Mouse (Mus musculus) liver, embryonic 16.5 days (tissue): ENCODE results near the gene Olfr504. TPM values are rescaled to one million over a fixed set of nuclear protein-coding genes. Genes with fewer than 3 reads are reported as not detected.
"Not testable (repeated sequence)": the region's sequence is repeated elsewhere in the genome, so short reads cannot be mapped to it uniquely, and the experiment has no call there.

ENCODE experiments used
- ATAC-seq: fragments of 200-750 bp; cut with Nextera tagmentation; 2 replicates; pipeline ENCODE4 v1.8.0; 2017; ENCODE audit warnings: low read depth, mild to moderate bottlenecking, moderate number of reproducible peaks, moderate library complexity
- H3K27ac ChIP-seq: fragments of 300-500 bp; sonication (generic); 2 replicates; pipeline ENCODE4 v1.5.1; 2014; ENCODE audit warnings: mild to moderate bottlenecking, low read length
- H3K27me3 ChIP-seq: fragments of 300-500 bp; sonication (generic); 2 replicates; pipeline ENCODE4 v1.6.1; 2014; ENCODE audit warnings: low read depth, low read length, mixed read lengths; ENCODE audit not compliant: control insufficient read depth, insufficient read depth
- H3K36me3 ChIP-seq: fragments of 300-500 bp; sonication (generic); 2 replicates; pipeline ENCODE4 v1.6.1; 2014; ENCODE audit warnings: mild to moderate bottlenecking; ENCODE audit not compliant: control insufficient read depth, insufficient read depth
- H3K4me1 ChIP-seq: fragments of 300-500 bp; sonication (generic); 2 replicates; pipeline ENCODE4 v1.6.1; 2014; ENCODE audit warnings: low read depth, low read length, mixed read lengths; ENCODE audit not compliant: control insufficient read depth
- H3K4me2 ChIP-seq: fragments of 300-500 bp; sonication (generic); 2 replicates; pipeline ENCODE4 v1.6.1; 2014; ENCODE audit warnings: low read depth, low read length, mixed read lengths
- H3K4me3 ChIP-seq: fragments of 300-500 bp; sonication (generic); 2 replicates; pipeline ENCODE4 v1.5.1; 2014; ENCODE audit warnings: low read depth, mild to moderate bottlenecking, low read length
- H3K9ac ChIP-seq: fragments of 300-500 bp; sonication (generic); 2 replicates; pipeline ENCODE4 v1.6.1; 2014; ENCODE audit warnings: low read depth, low read length
- H3K9me3 ChIP-seq: fragments of 300-500 bp; sonication (generic); replicated peaks from 2 replicates; pipeline ENCODE4 v1.6.1; 2016; ENCODE audit warnings: low read length; ENCODE audit not compliant: control insufficient read depth
- WGBS: fragments of 180-500 bp; shearing (Covaris S2); extraction: QIAGEN DNeasy Blood & Tissue Kit; methylation state at CpG from one replicate; pipeline ENCODE4 v1.1.7; 2014; ENCODE audit not compliant: insufficient replicate concordance; 5-methylcytosine and 5-hydroxymethylcytosine counted together
- polyA plus RNA-seq: library from polyadenylated mRNA; unstranded; fragments of >200 nt; fragmentation: Nextera tagmentation; extraction: Ambion mirVana; gene quantifications from 2 replicates; pipeline ENCODE4 v1.2.1, GENCODE M21; 2015

Gene Olfr504
- not detected in 2 replicates for polyA plus RNA-seq

- no peak for ATAC-seq
- Histone ChIP-seq H3K36me3 (no peaks in the 10 kb centered on the region), H3K4me3 (no peak within 1 kb of the TSS), H3K9me3 (no peaks in the 10 kb centered on the region), H3K4me1 (no peaks in the 10 kb centered on the region), H3K27me3 (no peaks in the 10 kb centered on the region), H3K9ac (no peak within 1 kb of the TSS), H3K4me2 (no peak within 1 kb of the TSS), H3K27ac (no peak within 1 kb of the TSS)
- WGBS, result 52% methylated on average over 1 of the region's 1 CpGs
These were observed at the start of gene Olfr504 for GRCm38 (mm10) chr7:108565693-108566092. Gene Olfr504, minus strand, starts transcription at chr7:108565793.

- H3K36me3 ChIP-seq, result no peaks in the 10 kb centered on the region
- H3K9ac ChIP-seq, result no peak overlapping the region
- no peaks in the 10 kb centered on the region for H3K4me1 ChIP-seq
- H3K9me3 ChIP-seq, result no peaks in the 10 kb centered on the region
- no peaks in the 10 kb centered on the region for H3K27me3 ChIP-seq
- no peak for ATAC-seq
- H3K4me3 ChIP-seq, result no peak overlapping the region
- no peak overlapping the region for H3K27ac ChIP-seq
- H3K4me2 ChIP-seq, result no peak overlapping the region
- 67% methylated on average over 2 of the region's 2 CpGs for WGBS
These were observed 48.5 kb upstream of the Olfr504 start for GRCm38 (mm10) chr7:108614110-108614509.

- H3K9ac ChIP-seq, result no peak within 1 kb of the TSS
- no peak for ATAC-seq
- H3K4me1 ChIP-seq, result no peaks in the 10 kb centered on the region
- H3K4me2 ChIP-seq, result no peak within 1 kb of the TSS
- no peak within 1 kb of the TSS for H3K4me3 ChIP-seq
- H3K27ac ChIP-seq, result no peak within 1 kb of the TSS
- no peaks in the 10 kb centered on the region for H3K36me3 ChIP-seq
- no peaks in the 10 kb centered on the region for H3K9me3 ChIP-seq
- H3K27me3 ChIP-seq, result no peaks in the 10 kb centered on the region
These were observed 44.9 kb upstream of the Olfr504 start, which contains the start of gene Olfr506 for GRCm38 (mm10) chr7:108610487-108610886. Gene Olfr506, plus strand, starts transcription at chr7:108610787.

- not testable (repeated sequence) for H3K9ac ChIP-seq, H3K4me3 ChIP-seq, ATAC-seq, H3K27me3 ChIP-seq, H3K4me2 ChIP-seq, H3K4me1 ChIP-seq, H3K9me3 ChIP-seq, H3K27ac ChIP-seq, H3K36me3 ChIP-seq
- 44% methylated on average over 3 of the region's 3 CpGs for WGBS
These were observed 36.3 kb upstream of the Olfr504 start for GRCm38 (mm10) chr7:108601916-108602315.

- Histone ChIP-seq H3K4me2 (no peak overlapping the region), H3K36me3 (no peaks in the 10 kb centered on the region), H3K27me3 (no peaks in the 10 kb centered on the region), H3K4me1 (no peaks in the 10 kb centered on the region), H3K9me3 (no peaks in the 10 kb centered on the region), H3K9ac (no peak overlapping the region), H3K27ac (no peak overlapping the region), H3K4me3 (no peak overlapping the region)
- WGBS, result 83% methylated on average over 1 of the region's 1 CpGs
- ATAC-seq, result no peak
These were observed 24.2 kb upstream of the Olfr504 start for GRCm38 (mm10) chr7:108589797-108590196.

- H3K9me3 ChIP-seq, H3K36me3 ChIP-seq, H3K27me3 ChIP-seq, H3K27ac ChIP-seq, H3K4me3 ChIP-seq, H3K9ac ChIP-seq, H3K4me2 ChIP-seq, H3K4me1 ChIP-seq, ATAC-seq: not testable (repeated sequence)
- WGBS, result 24% methylated on average over 1 of the region's 1 CpGs
These were observed 21.4 kb downstream of the Olfr504 start, which contains the start of gene Olfr503 for GRCm38 (mm10) chr7:108544227-108544626. Gene Olfr503, plus strand, starts transcription at chr7:108544527.

- H3K36me3 ChIP-seq, result no peaks in the 10 kb centered on the region
- H3K4me2 ChIP-seq, result no peak overlapping the region
- H3K9ac ChIP-seq, result no peak overlapping the region
- H3K27ac ChIP-seq, result no peak overlapping the region
- H3K4me1 ChIP-seq, result no peaks in the 10 kb centered on the region
- H3K4me3 ChIP-seq, result no peak overlapping the region
- H3K9me3 ChIP-seq, result peaks cover 3% of the 10 kb centered on the region; the same call in 1 of the 2 replicates
- H3K27me3 ChIP-seq, result no peaks in the 10 kb centered on the region
- 57% methylated on average over 13 of the region's 13 CpGs for WGBS
- ATAC-seq, result no peak
These were observed 23.2 kb downstream of the Olfr504 start for GRCm38 (mm10) chr7:108542416-108542815.

GRCm38 (mm10) chr7:108524965-108525364 is 40.6 kb downstream of the Olfr504 start, which contains the start of gene Olfr502:
Gene Olfr502, minus strand, starts transcription at chr7:108525065.
- Histone ChIP-seq H3K9ac (no peak within 1 kb of the TSS), H3K9me3 (no peaks in the 10 kb centered on the region), H3K4me3 (no peak within 1 kb of the TSS), H3K36me3 (no peaks in the 10 kb centered on the region), H3K27me3 (no peaks in the 10 kb centered on the region), H3K4me2 (no peak within 1 kb of the TSS), H3K4me1 (no peaks in the 10 kb centered on the region), H3K27ac (no peak within 1 kb of the TSS)
- ATAC-seq, result no peak
- 36% methylated on average over 1 of the region's 1 CpGs for WGBS
